Mouse (Mus musculus): ENCODE results near the gene Ckap4. TPM values are rescaled to one million over a fixed set of nuclear protein-coding genes. Genes with fewer than 3 reads are reported as not detected.

Ckap4 gene
- polyA plus RNA-seq (2012; rRNA removed; ENCODE audit: low replicate concordance): 13.8 and 25.0 TPM in 2 replicates

GRCm38 (mm10) chr10:84533912-84534671 lies at the start of gene Ckap4:
Gene Ckap4, minus strand, starts transcription at chr10:84534062.

DNA sequence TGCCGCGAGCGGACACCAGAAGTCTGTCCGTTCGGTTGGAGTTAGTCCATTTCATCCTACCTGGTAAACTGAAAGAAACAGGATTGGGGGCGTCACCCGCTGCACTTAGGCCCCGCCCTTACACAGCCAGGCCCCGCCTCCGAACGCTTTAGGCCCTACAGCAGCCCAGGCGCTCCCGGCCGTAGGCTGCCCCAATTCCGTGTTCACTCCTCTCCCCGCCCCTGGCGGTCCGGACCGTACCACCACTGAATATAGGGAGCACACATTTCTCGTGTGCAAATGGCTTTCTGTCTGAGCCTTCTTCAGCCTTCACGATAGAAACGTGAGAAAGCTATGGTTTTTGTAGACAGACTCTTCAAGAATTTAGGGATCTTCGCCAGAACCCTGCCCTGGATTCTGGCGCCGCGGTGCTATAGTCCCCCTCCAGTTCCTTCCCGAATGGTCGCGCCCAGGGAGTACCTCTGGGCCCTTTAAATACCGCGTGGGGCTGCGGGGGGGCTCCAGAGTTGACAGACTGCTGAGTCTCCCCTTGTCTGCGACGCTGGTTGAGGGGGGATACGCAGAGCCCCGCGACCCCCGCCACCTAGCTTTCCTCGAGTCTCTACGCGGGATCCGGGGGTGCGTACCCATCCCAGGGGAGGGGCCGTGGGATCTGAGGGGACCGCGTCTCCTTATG lies 42.7 kb upstream of the Ckap4 start, which contains the start of gene Tcp11l2:
Tcp11l2 (plus strand) TSS at position 232 of the 676 bp plus-strand sequence.

Other genes starting within 250 kb of the Ckap4 start
- 8.0 and 11.5 TPM in 2 replicates for gene Nuak1, start 93.5 kb downstream of the Ckap4 start, polyA plus RNA-seq (2012; rRNA removed; ENCODE audit: low replicate concordance)
- gene Tcp11l2, start 42.6 kb upstream of the Ckap4 start, polyA plus RNA-seq (2012; rRNA removed; ENCODE audit: low replicate concordance): 68.2 and 68.9 TPM in 2 replicates
- gene Polr3b, start 88.2 kb upstream of the Ckap4 start, polyA plus RNA-seq (2012; rRNA removed; ENCODE audit: low replicate concordance): 3.2 and 4.5 TPM in 2 replicates
- 0.07 and 0.11 TPM in 2 replicates for gene Rfx4, start 222.0 kb upstream of the Ckap4 start, polyA plus RNA-seq (2012; rRNA removed; ENCODE audit: low replicate concordance)

Data from mammary gland, adult 2 months (tissue).